Mouse (Mus musculus): ENCODE results near the gene Trp53.

The Trp53 gene

DNA sequence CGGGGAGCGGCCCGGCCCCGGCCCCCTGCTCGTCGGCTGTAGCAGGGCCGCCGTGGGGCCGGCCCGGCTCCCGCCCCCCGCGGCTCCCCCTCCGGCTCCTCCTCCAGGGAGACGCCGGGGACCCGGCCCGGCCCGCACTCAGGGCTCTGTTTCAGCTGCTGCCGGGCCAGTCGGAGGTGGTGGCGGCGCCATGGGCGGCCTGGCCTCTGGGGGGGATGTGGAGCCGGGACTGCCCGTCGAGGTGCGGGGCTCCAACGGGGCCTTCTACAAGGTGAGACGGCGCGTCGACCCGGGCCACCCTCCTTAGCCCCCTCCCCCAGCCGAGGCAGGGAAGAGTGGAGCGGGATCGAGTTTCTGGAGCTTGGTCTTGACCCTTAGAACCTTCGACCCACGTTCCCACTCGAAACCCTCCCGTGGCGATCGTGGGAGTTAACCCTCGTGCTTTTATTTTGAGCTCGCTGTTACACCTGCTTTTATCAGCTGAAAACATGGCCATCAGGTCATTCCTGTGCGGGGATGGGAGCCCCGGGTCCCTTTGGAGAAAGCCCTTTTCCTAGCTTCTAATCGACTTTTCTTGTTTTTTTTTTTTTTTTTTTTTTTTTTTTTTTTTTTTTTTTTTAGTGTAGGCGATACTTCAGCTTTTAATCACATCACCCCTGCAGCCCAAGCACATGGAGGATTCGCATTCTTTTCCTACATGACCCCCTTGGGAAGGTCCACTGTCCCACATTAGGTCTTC is 53.1 kb downstream of the Trp53 start:
- DNase-seq = no peak

DNA sequence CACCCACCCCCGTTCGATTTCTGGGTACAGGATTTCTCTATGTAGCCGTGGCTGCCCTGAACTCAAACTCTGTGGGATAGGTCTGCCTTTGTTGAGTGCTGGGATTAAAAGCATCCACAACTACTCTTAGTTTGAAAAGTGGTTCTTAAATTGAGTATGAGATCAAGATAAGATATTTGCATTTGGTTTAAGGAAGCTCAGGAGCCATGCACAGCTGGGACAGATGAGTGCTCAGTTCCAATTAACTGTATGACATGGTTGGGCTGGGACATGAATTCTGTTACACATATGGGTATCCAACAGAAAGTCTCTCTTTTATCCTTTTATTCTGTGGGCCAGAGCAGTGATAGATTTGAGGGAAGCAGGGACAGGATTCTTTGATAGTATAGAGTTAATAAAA is 55.3 kb downstream of the Trp53 start:
- no peak for DNase-seq

All from right cerebral cortex, adult 18-20 months (tissue).